Mouse (Mus musculus) heart, embryonic 11.5 days (tissue): ENCODE data around the gene Smim14. TPM values are rescaled to one million over a fixed set of nuclear protein-coding genes. Genes with fewer than 3 reads are reported as not detected.

Experiments used
- polyA plus RNA-seq: library from polyadenylated mRNA; unstranded; fragments of >200 nt; fragmentation: Nextera tagmentation; extraction: Ambion mirVana; gene quantifications from 2 replicates; pipeline ENCODE4 v1.2.1, GENCODE M21; 2014

The Smim14 gene
- polyA plus RNA-seq, 1 experiment from 2014 or later = 92.0 TPM

Other genes with a start within 250 kb of the Smim14 start
- gene Rfc1, start 201.5 kb downstream of the Smim14 start, polyA plus RNA-seq = 72.1 and 73.1 TPM in 2 replicates
- 0.07 and 0.29 TPM in 2 replicates for gene Klb, start 188.9 kb downstream of the Smim14 start, polyA plus RNA-seq
- gene Rpl9, start 145.7 kb downstream of the Smim14 start, polyA plus RNA-seq = 708 and 716 TPM in 2 replicates
- gene Lias, start 145.7 kb downstream of the Smim14 start, polyA plus RNA-seq = 55.2 and 56.2 TPM in 2 replicates
- gene Ugdh, start 101.2 kb downstream of the Smim14 start, polyA plus RNA-seq = 91.0 and 94.9 TPM in 2 replicates
- not detected in 2 replicates for gene Gm43552, start 44.4 kb downstream of the Smim14 start, polyA plus RNA-seq
- gene Ube2k, start within 50 bp of the Smim14 start, polyA plus RNA-seq = 114 and 120 TPM in 2 replicates
- gene Pds5a, start 161.1 kb upstream of the Smim14 start, polyA plus RNA-seq = 68.0 and 70.8 TPM in 2 replicates
- 32.7 and 47.9 TPM in 2 replicates for gene N4bp2, start 226.3 kb upstream of the Smim14 start, polyA plus RNA-seq